Mouse (Mus musculus) intestine, postnatal 0 days (tissue): ENCODE results near the gene Crocc. TPM values are rescaled to one million over a fixed set of nuclear protein-coding genes. Genes with fewer than 3 reads are reported as not detected.

ENCODE experiments used
- ATAC-seq: fragments of 200-750 bp; cut with Nextera tagmentation; 2 replicates; pipeline ENCODE4 v1.8.0; 2017; ENCODE audit warnings: mild to moderate bottlenecking, moderate TSS enrichment, moderate library complexity
- H3K27ac ChIP-seq: fragments of 300-500 bp; sonication (generic); 2 replicates; pipeline ENCODE4 v1.5.1; 2014; ENCODE audit warnings: mild to moderate bottlenecking, low read depth, low read length, moderate library complexity
- H3K27me3 ChIP-seq: fragments of 300-500 bp; sonication (generic); replicated peaks from 2 replicates; pipeline ENCODE4 v1.6.1; 2014; ENCODE audit warnings: low read length, mixed read lengths; ENCODE audit not compliant: control insufficient read depth, insufficient read depth
- H3K36me3 ChIP-seq: fragments of 300-500 bp; sonication (generic); 2 replicates; pipeline ENCODE4 v1.6.1; 2014; ENCODE audit warnings: mild to moderate bottlenecking, moderate library complexity; ENCODE audit not compliant: control insufficient read depth, insufficient read depth
- H3K4me1 ChIP-seq: fragments of 300-500 bp; sonication (generic); replicated peaks from 2 replicates; pipeline ENCODE4 v1.6.1; 2014; ENCODE audit warnings: antibody characterized with exemption, low read length, mixed read lengths; ENCODE audit not compliant: control insufficient read depth, insufficient read depth
- H3K4me2 ChIP-seq: fragments of 300-500 bp; sonication (generic); replicated peaks from 2 replicates; pipeline ENCODE4 v1.6.1; 2014; ENCODE audit warnings: low read depth, mild to moderate bottlenecking, moderate library complexity
- H3K4me3 ChIP-seq: fragments of 300-500 bp; sonication (generic); 2 replicates; pipeline ENCODE4 v1.5.1; 2014; ENCODE audit warnings: low read depth, low read length
- H3K9ac ChIP-seq: fragments of 300-500 bp; sonication (generic); 2 replicates; pipeline ENCODE4 v1.6.1; 2014; ENCODE audit warnings: mild to moderate bottlenecking, low read depth, low read length
- H3K9me3 ChIP-seq: fragments of 300-500 bp; sonication (generic); 2 replicates; pipeline ENCODE4 v1.6.1; 2016; ENCODE audit warnings: mixed run types; ENCODE audit not compliant: control insufficient read depth
- CTCF ChIP-seq: sonication (generic); IDR thresholded peaks from 2 replicates; pipeline ENCODE4 v1.5.1; 2016; ENCODE audit warnings: low read depth, mild to moderate bottlenecking, control low read depth, antibody characterized with exemption, moderate library complexity
- WGBS: fragments of 180-500 bp; shearing (Covaris S2); extraction: QIAGEN DNeasy Blood & Tissue Kit; methylation state at CpG from one replicate; pipeline ENCODE4 v1.1.7; 2014; 5-methylcytosine and 5-hydroxymethylcytosine counted together
- polyA plus RNA-seq: library from polyadenylated mRNA; unstranded; fragments of >200 nt; fragmentation: Nextera tagmentation; extraction: Ambion mirVana; gene quantifications from 2 replicates; pipeline ENCODE4 v1.2.1, GENCODE M21; 2015

Gene Crocc
- polyA plus RNA-seq, 1 experiment from 2014 or later, result 1.3 TPM

DNA sequence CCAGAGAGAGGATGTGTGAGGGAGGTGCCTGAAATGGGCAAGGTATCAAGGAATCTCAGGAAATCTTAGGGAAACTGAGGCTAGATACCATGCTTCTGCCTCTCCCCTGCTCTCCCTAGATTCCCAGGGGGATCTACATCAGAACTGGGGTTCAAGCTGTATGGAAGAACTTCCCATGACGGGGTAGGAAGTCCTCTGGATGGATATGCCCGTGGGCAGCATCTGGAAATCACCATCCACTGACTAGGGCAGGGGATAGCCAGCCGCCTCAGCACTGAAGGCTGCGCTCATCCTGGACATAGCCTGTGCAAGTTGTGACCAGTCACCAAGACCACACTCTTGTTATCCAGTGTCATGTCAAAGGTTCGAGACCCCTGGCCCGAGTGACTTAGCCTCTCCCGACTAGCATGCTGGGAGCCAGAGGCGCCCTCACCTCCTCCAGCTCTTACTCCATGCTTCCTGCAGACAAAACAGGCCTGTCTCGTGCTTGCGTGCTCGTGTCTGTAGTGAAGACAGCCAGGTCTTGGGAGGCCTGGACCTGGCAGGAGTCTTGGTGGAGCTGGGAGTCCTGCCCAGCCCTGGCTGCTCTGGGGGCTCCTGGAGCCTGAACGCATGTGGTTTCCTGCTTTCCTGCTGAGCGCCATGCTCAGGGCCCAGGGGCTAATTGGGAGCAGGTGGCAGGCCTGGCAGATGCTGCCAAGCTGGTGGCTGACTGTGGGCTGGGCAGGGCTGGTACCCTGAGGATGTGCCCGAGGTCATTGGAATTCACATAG is 48.6 kb downstream of the Crocc start:
- H3K27ac ChIP-seq, result no peak overlapping the region
- WGBS, result 59% methylated on average over 14 of the region's 14 CpGs

GRCm38 (mm10) chr4:141010941-141011429 is 49.4 kb downstream of the Crocc start:
- WGBS, result 7% methylated on average over 16 of the region's 17 CpGs

More for the DNA sequence above, 48.6 kb downstream of the Crocc start:
- Histone ChIP-seq H3K4me2 (peak overlapping the region; percentile 70), H3K4me1 (0 out of 2 replicates have a peak, but pooled peaks cover 4% of the 10 kb centered on the region), H3K9me3 (no peaks in the 10 kb centered on the region), H3K36me3 (peaks cover 13% of the 10 kb centered on the region; the same call in 1 of the 2 replicates), H3K27me3 (peaks cover 5% of the 10 kb centered on the region; the same call in 1 of the 2 replicates), H3K9ac (peak overlapping the region; percentile 69), H3K4me3 (peak overlapping the region; percentile 54)
- no peak for TF ChIP-seq CTCF
- ATAC-seq, result no peak

GRCm38 (mm10) chr4:141010526-141010925 is 49.8 kb downstream of the Crocc start:
- ATAC-seq, result no peak
- Histone ChIP-seq H3K4me2 (peak overlapping the region; percentile 70), H3K27me3 (peaks cover 5% of the 10 kb centered on the region; the same call in 1 of the 2 replicates), H3K9ac (peak overlapping the region; percentile 69), H3K9me3 (no peaks in the 10 kb centered on the region), H3K4me1 (0 out of 2 replicates have a peak, but pooled peaks cover 4% of the 10 kb centered on the region), H3K36me3 (peaks cover 24% of the 10 kb centered on the region; the same call in 1 of the 2 replicates), H3K27ac (peak overlapping the region; percentile 28), H3K4me3 (peak overlapping the region; percentile 54)
- no peak for TF ChIP-seq CTCF
- WGBS, result under 1% methylated on average over 26 of the region's 26 CpGs

More at GRCm38 (mm10) chr4:141010941-141011429, 49.4 kb downstream of the Crocc start:
- ATAC-seq, result no peak
- Histone ChIP-seq H3K4me3 (peak overlapping the region; percentile 54), H3K36me3 (peaks cover 20% of the 10 kb centered on the region; the same call in 1 of the 2 replicates), H3K4me1 (0 out of 2 replicates have a peak, but pooled peaks cover 4% of the 10 kb centered on the region), H3K9me3 (no peaks in the 10 kb centered on the region), H3K4me2 (peak overlapping the region; percentile 70), H3K27ac (peak overlapping the region; percentile 28), H3K9ac (peak overlapping the region; percentile 69), H3K27me3 (peaks cover 5% of the 10 kb centered on the region; the same call in 1 of the 2 replicates)
- no peak for TF ChIP-seq CTCF

DNA sequence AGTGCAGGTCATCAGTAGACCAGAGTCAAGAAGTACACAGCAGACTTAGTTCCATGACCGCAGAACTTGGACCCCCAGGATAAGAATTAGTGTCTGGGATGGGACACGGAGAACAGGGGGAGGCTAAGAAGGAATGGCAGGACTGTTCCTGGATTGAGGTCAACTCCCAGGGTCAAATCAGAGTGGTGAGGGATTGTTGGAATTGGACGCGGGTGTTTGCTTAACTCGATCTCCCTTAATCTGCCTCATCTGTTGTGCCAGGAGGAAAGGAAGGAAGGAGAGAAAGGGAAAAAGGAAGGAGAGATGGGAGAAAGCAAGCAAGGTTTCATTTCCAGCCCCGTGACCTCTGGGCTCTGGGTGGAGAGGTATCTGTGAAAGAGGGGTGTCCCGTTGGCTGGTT is 50.2 kb downstream of the Crocc start, which contains the start of gene Mfap2:
Gene Mfap2, plus strand, starts transcription at position 301 of the 400 bp plus-strand sequence.
- Histone ChIP-seq H3K4me2 (peak within 1 kb of the TSS; percentile 70), H3K9me3 (no peaks in the 10 kb centered on the region), H3K27me3 (peaks cover 5% of the 10 kb centered on the region; the same call in 1 of the 2 replicates), H3K4me1 (0 out of 2 replicates have a peak, but pooled peaks cover 4% of the 10 kb centered on the region), H3K27ac (peak within 1 kb of the TSS; percentile 28), H3K36me3 (peaks cover 24% of the 10 kb centered on the region; the same call in 1 of the 2 replicates), H3K4me3 (peak within 1 kb of the TSS; percentile 54), H3K9ac (peak within 1 kb of the TSS; percentile 69)
- 18% methylated on average over 7 of the region's 7 CpGs for WGBS
- no peak for TF ChIP-seq CTCF
- no peak for ATAC-seq

GRCm38 (mm10) chr4:141008028-141008427 is 52.3 kb downstream of the Crocc start:
- WGBS, result 85% methylated on average over 8 of the region's 8 CpGs
- Histone ChIP-seq H3K27me3 (peaks cover 5% of the 10 kb centered on the region; the same call in 1 of the 2 replicates), H3K9me3 (no peaks in the 10 kb centered on the region), H3K4me2 (no peak overlapping the region), H3K36me3 (peaks cover 41% of the 10 kb centered on the region), H3K4me3 (no peak overlapping the region), H3K9ac (no peak overlapping the region), H3K4me1 (0 out of 2 replicates have a peak, but pooled peaks cover 4% of the 10 kb centered on the region), H3K27ac (no peak overlapping the region)
- no peak for TF ChIP-seq CTCF
- no peak for ATAC-seq

DNA sequence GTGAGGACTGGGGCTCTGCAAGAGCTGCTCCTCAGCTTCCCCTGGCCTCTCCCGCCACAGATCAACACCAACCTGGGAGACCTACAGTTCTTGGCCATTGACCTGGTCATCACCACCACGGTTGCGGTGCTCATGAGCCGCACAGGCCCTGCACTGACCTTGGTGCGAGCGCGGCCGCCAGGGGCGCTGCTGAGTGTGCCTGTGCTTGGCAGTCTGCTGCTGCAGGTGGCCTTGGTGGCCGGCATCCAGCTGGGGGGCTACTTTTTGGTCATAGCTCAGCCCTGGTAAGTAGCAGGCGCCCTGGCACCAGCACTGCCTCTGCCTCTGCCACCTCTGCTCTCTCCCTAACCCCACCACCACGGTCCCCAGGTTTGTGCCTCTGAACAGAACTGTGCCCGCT is 54.4 kb downstream of the Crocc start:
- Histone ChIP-seq H3K9me3 (no peaks in the 10 kb centered on the region), H3K9ac (no peak overlapping the region), H3K27ac (no peak overlapping the region), H3K4me3 (no peak overlapping the region), H3K36me3 (peaks cover 48% of the 10 kb centered on the region), H3K27me3 (peaks cover 5% of the 10 kb centered on the region; the same call in 1 of the 2 replicates), H3K4me2 (no peak overlapping the region), H3K4me1 (0 out of 2 replicates have a peak, but pooled peaks cover 4% of the 10 kb centered on the region)
- peak; percentile 58 for TF ChIP-seq CTCF
- WGBS, result 81% methylated on average over 13 of the region's 13 CpGs
- ATAC-seq, result no peak
